Mouse (Mus musculus): ENCODE measurements around the gene Atp6v1f. TPM values are rescaled to one million over a fixed set of nuclear protein-coding genes. Genes with fewer than 3 reads are reported as not detected.

Atp6v1f gene
- total and polyA plus RNA-seq, 2 experiments from 2014 or later: 279 to 362 TPM

DNA sequence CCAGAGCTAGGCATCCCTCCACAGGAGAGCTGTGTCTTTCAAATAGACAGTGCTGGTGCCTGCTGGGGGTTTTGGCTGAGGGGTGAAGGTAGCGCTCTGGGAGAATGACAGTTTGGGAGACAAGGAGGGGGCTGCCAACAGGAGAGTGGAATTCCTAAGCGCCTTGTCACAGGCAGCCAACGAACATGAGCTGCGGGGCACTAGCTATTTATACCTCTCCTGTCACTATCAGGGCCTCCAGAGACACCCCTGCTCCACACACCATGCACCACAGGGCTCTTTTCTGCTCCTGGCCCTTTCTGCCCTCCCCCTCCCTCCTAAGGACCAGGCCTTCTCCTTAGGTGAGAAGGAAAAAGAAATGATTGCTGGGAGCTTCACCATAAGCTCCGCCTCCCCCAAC is 36.0 kb upstream of the Atp6v1f start:
- TF ChIP-seq CTCF (IDR thresholded peaks at IDR 0.05; ENCODE audit: low read depth): no peak
- no peak for DNase-seq
- H3K27ac ChIP-seq (ENCODE audit: low read depth, low read length): no peak overlapping the region

DNA sequence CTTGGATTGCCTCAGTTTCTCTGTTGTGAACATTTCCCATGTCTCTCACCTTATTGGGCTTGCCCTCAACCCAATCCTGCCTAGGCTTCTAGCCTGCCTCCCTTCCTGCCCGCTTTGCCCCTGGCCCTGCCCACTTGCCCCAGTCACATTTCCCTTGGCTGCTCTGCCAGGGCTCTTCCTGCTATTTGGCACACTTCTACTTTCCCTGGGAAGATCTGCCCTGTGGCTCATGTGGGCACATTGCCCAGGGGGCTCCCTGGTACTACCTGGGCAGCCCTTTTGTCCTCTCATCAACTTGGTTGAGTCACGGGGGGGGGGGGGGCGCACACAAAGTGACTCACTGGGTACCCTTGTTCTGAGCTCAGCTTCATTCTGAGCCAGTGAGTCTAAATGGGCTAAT is 35.4 kb upstream of the Atp6v1f start:
- Histone ChIP-seq H3K4me2 (ENCODE audit: low read depth) (no peak overlapping the region), H3K9ac (no peak overlapping the region), H3K4me1 (ENCODE audit: insufficient read depth) (0 out of 2 replicates have a peak, but pooled peaks cover 8% of the 10 kb centered on the region), H3K4me3 (ENCODE audit: low read depth, low read length) (no peak overlapping the region), H3K27ac (ENCODE audit: low read depth, low read length) (no peak overlapping the region), H3K36me3 (ENCODE audit: insufficient read depth) (no peaks in the 10 kb centered on the region), H3K9me3 (ENCODE audit: low read length) (no peaks in the 10 kb centered on the region), H3K27me3 (ENCODE audit: insufficient read depth, low read length) (peaks cover 29% of the 10 kb centered on the region)
- no peak for TF ChIP-seq CTCF (IDR thresholded peaks at IDR 0.05; ENCODE audit: low read depth)
- DNase-seq (no peak), ATAC-seq (no peak)
- 32% methylated on average over 3 of the region's 3 CpGs for WGBS

More for the DNA sequence above, 36.0 kb upstream of the Atp6v1f start:
- ATAC-seq: no peak
- WGBS: 21% methylated on average over 5 of the region's 5 CpGs
- peaks cover 29% of the 10 kb centered on the region for H3K27me3 ChIP-seq (ENCODE audit: insufficient read depth, low read length)
- H3K9me3 ChIP-seq (ENCODE audit: low read length): no peaks in the 10 kb centered on the region
- 0 out of 2 replicates have a peak, but pooled peaks cover 8% of the 10 kb centered on the region for H3K4me1 ChIP-seq (ENCODE audit: insufficient read depth)
- no peak overlapping the region for H3K4me2 ChIP-seq (ENCODE audit: low read depth)
- no peaks in the 10 kb centered on the region for H3K36me3 ChIP-seq (ENCODE audit: insufficient read depth)
- no peak overlapping the region for H3K4me3 ChIP-seq (ENCODE audit: low read depth, low read length)
- no peak overlapping the region for H3K9ac ChIP-seq

DNA sequence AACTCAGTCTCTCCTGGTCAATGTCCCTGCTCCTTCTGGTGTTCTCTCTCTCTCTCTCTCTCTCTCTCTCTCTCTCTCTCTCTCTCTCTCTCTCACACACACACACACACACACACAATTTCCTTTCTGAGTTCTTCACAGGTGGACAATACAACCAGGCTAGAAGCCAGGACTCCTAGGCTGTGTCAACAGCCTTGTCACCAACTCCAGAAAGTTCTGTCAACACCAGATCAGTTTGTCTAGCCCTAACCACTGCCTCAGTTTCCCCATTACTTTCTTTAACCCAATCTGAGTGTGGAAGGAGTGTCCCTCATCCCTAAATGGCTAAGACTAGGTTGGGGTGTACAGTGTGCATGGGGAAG is 34.9 kb upstream of the Atp6v1f start:
- H3K9ac ChIP-seq: no peak overlapping the region
- no peak overlapping the region for H3K27ac ChIP-seq (ENCODE audit: low read depth, low read length)
- no peak for ATAC-seq
- peak overlapping the region; percentile 33 for H3K4me3 ChIP-seq (ENCODE audit: low read depth, low read length)
- no peaks in the 10 kb centered on the region for H3K36me3 ChIP-seq (ENCODE audit: insufficient read depth)
- 0 out of 2 replicates have a peak, but pooled peaks cover 8% of the 10 kb centered on the region for H3K4me1 ChIP-seq (ENCODE audit: insufficient read depth)
- no peak for TF ChIP-seq CTCF (IDR thresholded peaks at IDR 0.05; ENCODE audit: low read depth)
- H3K9me3 ChIP-seq (ENCODE audit: low read length): no peaks in the 10 kb centered on the region
- DNase-seq: no peak
- H3K4me2 ChIP-seq (ENCODE audit: low read depth): peak overlapping the region; percentile 66
- peaks cover 29% of the 10 kb centered on the region for H3K27me3 ChIP-seq (ENCODE audit: insufficient read depth, low read length)

DNA sequence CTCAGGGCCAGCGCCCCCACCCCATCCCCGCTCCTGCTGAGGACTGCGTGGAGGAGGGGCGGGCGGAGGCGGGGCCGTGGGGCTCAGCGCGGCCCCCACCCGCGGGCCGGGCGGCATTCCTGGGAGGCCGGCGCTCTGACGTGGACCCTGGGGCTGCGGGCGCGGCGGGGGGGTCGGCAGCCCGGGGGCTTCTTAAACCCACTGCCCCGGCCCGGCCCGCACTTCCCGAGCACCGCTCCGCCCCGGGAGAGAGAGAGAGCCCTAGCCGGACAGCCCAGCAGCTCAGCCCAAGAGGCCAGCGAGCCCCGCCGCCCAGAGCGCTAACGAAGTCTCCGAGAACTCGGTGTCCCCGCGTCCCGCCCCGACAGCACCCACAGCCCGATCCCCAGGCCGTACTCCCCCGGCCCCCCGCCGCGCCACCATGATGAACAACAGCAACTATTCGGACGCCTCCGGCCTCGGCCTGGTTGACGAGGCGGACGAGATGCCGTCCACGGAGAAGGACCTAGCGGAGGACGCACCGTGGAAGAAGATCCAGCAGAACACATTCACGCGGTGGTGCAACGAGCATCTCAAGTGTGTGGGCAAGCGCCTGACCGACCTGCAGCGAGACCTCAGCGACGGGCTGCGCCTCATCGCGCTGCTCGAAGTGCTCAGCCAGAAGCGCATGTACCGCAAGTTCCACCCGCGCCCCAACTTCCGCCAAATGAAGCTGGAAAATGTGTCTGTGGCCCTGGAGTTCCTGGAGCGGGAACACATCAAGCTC is 34.3 kb upstream of the Atp6v1f start, which contains the start of gene Flnc:
Gene Flnc (plus strand): TSS at position 219 of the 766 bp plus-strand sequence.
- WGBS: 2% methylated on average over 64 of the region's 77 CpGs
- no peak for DNase-seq
- ATAC-seq: no peak
- Histone ChIP-seq H3K36me3 (ENCODE audit: insufficient read depth) (no peaks in the 10 kb centered on the region), H3K4me2 (ENCODE audit: low read depth) (peak within 1 kb of the TSS; percentile 66), H3K9me3 (ENCODE audit: low read length) (no peaks in the 10 kb centered on the region), H3K9ac (peak within 1 kb of the TSS; percentile 43), H3K4me1 (ENCODE audit: insufficient read depth) (0 out of 2 replicates have a peak, but pooled peaks cover 8% of the 10 kb centered on the region), H3K27me3 (ENCODE audit: insufficient read depth, low read length) (peaks cover 29% of the 10 kb centered on the region), H3K4me3 (ENCODE audit: low read depth, low read length) (peak within 1 kb of the TSS; percentile 33), H3K27ac (ENCODE audit: low read depth, low read length) (no peak within 1 kb of the TSS)
- no peak for TF ChIP-seq CTCF (IDR thresholded peaks at IDR 0.05; ENCODE audit: low read depth)

DNA sequence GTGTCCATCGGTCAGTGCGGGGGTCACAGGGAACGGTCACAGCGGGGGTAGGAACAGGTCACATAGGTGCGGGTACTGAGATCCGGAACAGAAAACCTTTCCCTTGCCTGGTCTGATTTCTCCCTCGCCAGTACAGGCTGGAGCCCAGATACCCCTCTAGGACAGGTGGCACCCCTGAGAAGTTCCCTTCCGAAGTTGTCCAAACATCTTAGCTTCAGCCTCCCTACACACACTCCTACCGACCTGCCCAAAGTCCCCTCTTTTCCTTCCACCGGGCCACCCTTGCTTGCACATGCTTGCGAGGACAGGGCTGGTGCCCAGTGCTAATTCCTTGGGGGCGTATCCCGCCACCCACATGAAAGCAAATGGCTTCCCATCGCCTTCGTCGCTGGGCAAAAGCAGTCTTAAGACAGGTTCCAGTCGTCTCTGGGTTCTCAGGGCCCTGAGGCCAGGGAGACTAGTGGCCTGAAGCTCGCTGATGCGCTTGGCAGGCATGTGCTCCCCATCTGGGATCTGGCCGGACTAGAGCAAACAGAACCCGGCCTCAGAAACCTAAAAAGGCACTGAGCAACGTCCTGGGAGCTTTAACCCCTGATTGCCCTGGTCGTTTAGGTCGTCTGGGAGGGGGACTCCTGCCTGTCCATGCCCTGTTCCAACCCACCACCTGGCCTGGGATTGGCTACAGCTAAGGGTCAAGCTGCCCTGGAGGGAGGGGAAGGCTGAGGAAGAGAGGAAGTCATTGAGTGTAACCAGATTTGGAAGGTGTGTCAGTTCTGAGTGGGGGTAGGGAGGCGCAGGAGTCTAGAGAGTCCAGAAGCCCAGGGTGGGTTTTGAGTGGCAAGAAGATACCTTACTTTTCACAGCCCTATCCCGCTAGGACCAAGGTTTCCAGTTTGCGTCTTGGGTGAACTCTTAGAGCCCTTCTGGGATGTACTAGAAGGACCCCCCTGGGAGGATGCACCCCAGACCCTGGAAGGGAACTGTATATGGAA is 33.4 kb upstream of the Atp6v1f start:
- DNase-seq: no peak

DNA sequence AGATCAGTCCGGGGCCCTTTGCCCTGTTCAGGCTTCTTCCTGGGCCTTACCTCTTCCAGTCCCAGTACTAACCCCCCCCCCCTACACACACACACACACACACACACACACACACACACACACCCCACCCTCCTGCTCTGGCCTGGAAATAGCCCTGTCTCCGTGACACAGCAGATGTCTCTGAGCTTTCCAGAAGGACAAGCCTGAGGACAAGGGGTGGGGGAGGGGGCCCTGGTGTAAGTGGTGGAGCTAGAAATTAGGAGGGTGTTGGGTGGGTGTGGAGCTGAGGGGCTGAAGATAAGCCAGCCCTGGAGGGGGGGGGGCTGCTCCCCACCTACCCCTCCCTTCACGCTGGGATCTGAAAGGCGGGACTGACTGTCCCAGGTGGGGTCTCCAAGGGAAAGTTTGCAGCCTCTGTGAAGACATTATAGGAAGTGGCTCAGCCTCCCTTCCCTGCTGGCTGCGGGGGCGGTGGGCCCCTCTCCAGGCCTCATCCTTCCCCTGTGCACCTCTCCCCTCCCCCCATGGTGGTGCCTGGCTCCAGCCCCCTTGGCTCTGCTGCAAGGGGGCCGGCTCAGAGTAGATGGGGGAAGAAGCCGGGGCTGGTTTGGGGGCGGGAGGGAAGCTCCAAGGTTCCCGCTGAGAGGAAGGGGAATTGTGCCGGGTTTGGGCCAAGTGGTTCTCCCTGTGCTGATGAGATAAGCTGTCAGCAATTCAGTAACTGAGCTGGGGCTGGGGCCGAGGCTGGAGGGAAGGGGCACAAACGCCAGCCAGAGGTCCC is 32.4 kb upstream of the Atp6v1f start:
- Histone ChIP-seq H3K4me3 (ENCODE audit: low read depth, low read length) (no peak overlapping the region), H3K36me3 (ENCODE audit: insufficient read depth) (no peaks in the 10 kb centered on the region), H3K9ac (peak overlapping the region; percentile 4; the same call in 1 of the 2 replicates), H3K9me3 (ENCODE audit: low read length) (no peaks in the 10 kb centered on the region), H3K27ac (ENCODE audit: low read depth, low read length) (no peak overlapping the region), H3K4me1 (ENCODE audit: insufficient read depth) (0 out of 2 replicates have a peak, but pooled peaks cover 8% of the 10 kb centered on the region), H3K4me2 (ENCODE audit: low read depth) (peak overlapping the region; percentile 66; the same call in 1 of the 2 replicates), H3K27me3 (ENCODE audit: insufficient read depth, low read length) (peaks cover 29% of the 10 kb centered on the region)
- no peak for DNase-seq
- 16% methylated on average over 11 of the region's 13 CpGs for WGBS
- no peak for TF ChIP-seq CTCF (IDR thresholded peaks at IDR 0.05; ENCODE audit: low read depth)
- peak; percentile 33; the same call in 1 of the 2 replicates for ATAC-seq

More for the DNA sequence above, 33.4 kb upstream of the Atp6v1f start:
- Histone ChIP-seq H3K27ac (ENCODE audit: low read depth, low read length) (no peak overlapping the region), H3K9me3 (ENCODE audit: low read length) (no peaks in the 10 kb centered on the region), H3K4me3 (ENCODE audit: low read depth, low read length) (peak overlapping the region; percentile 33), H3K4me2 (ENCODE audit: low read depth) (peak overlapping the region; percentile 66), H3K27me3 (ENCODE audit: insufficient read depth, low read length) (peaks cover 29% of the 10 kb centered on the region), H3K36me3 (ENCODE audit: insufficient read depth) (no peaks in the 10 kb centered on the region), H3K4me1 (ENCODE audit: insufficient read depth) (0 out of 2 replicates have a peak, but pooled peaks cover 8% of the 10 kb centered on the region), H3K9ac (0 out of 2 replicates have a peak overlapping the region, but pooled peaks have one; percentile 43)
- TF ChIP-seq CTCF (IDR thresholded peaks at IDR 0.05; ENCODE audit: low read depth): no peak
- no peak for ATAC-seq
- WGBS: 11% methylated on average over 27 of the region's 27 CpGs

All from forebrain, postnatal 0 days (tissue).